In genomic region chr13:43481859-43482245, GRCm38 (mm10) we compare ENCODE assay signal across 8 mouse cellular contexts. TPM values are rescaled to one million over a fixed set of nuclear protein-coding genes. Genes with fewer than 3 reads are reported as not detected.
A peak's percentile ranks its signal among the peaks of the same experiment; 100 is the strongest.
DNase-seq lines count a peak whose midpoint lies in the region; ATAC-seq and TF ChIP-seq lines count a peak whose summit lies in the region.

No protein-coding gene starts in this region.

- WGBS in spleen, adult 2 months, result 51% methylated on average over 6 of the region's 6 CpGs
- WGBS in heart, embryonic 15.5 days, result 50% methylated on average over 6 of the region's 6 CpGs
- 44% methylated on average over 6 of the region's 6 CpGs for whole genome bisulfite sequencing in liver, embryonic 14.5 days (ENCODE audit: insufficient replicate concordance)
- 16% methylated on average over 6 of the region's 6 CpGs for WGBS in neural tube, embryonic 15.5 days

- H3K27me3 ChIP-seq in spleen, adult 2 months (ENCODE audit: control insufficient read depth, insufficient read depth, low read length), result no peaks in the 10 kb centered on the region
- H3K27me3 ChIP-seq in heart, embryonic 15.5 days, result no peaks in the 10 kb centered on the region
- H3K27me3 ChIP-seq in liver, embryonic 14.5 days (ENCODE audit: control insufficient read depth, insufficient read depth, low read length), result no peaks in the 10 kb centered on the region
- no peaks in the 10 kb centered on the region for H3K27me3 ChIP-seq in neural tube, embryonic 15.5 days (replicated peaks)

- TF ChIP-seq EP300 in liver, embryonic 14.5 days (IDR thresholded peaks at IDR 0.05; ENCODE audit: low read depth), result no peak

- no peaks in the 10 kb centered on the region for H3K36me3 ChIP-seq in spleen, adult 2 months (ENCODE audit: control insufficient read depth, insufficient read depth, low read length)
- no peaks in the 10 kb centered on the region for H3K36me3 ChIP-seq in heart, embryonic 15.5 days
- no peaks in the 10 kb centered on the region for H3K36me3 ChIP-seq in liver, embryonic 14.5 days (replicated peaks; ENCODE audit: control insufficient read depth, insufficient read depth, low read depth)
- no peaks in the 10 kb centered on the region for H3K36me3 ChIP-seq in neural tube, embryonic 15.5 days

- H3K27ac ChIP-seq in spleen, adult 2 months (ENCODE audit: insufficient read depth, low read length), result peak overlapping the region; percentile 100; the same call in 1 of the 2 replicates
- H3K27ac ChIP-seq in heart, embryonic 15.5 days, result peak overlapping the region; percentile 99
- H3K27ac ChIP-seq in liver, embryonic 14.5 days, result no peak overlapping the region
- H3K27ac ChIP-seq in neural tube, embryonic 15.5 days (replicated peaks), result peak overlapping the region; percentile 98

- no peak for TF ChIP-seq CTCF in spleen, adult 2 months (IDR thresholded peaks at IDR 0.05; ENCODE audit: extremely low read depth, insufficient read depth, insufficient read length, insufficient replicate concordance)
- no peak for TF ChIP-seq CTCF in liver, embryonic 14.5 days (IDR thresholded peaks at IDR 0.05; ENCODE audit: low read depth)

- DNase-seq in spleen, adult 2 months (ENCODE audit: low read depth in 1 of 2, low spot score in 2 of 2), result no peak
- DNase-seq in spleen, adult 12 weeks (ENCODE audit: low spot score), result no peak
- DNase-seq in liver, embryonic 14.5 days (ENCODE audit: low read depth in 3 of 3, low spot score in 3 of 3), result no peak
- no peak for DNase-seq in left cerebral cortex, adult 18-20 months (ENCODE audit: low spot score in 2 of 2)
- no peak for DNase-seq in spleen, postnatal 14 days (ENCODE audit: low spot score in 2 of 2)
- no peak for DNase-seq in cerebellum, adult 11 months

- H3K9ac ChIP-seq in heart, embryonic 15.5 days, result peak overlapping the region; percentile 97; the same call in 1 of the 2 replicates
- H3K9ac ChIP-seq in liver, embryonic 14.5 days (replicated peaks), result peak overlapping the region; percentile 97
- peak overlapping the region; percentile 98 for H3K9ac ChIP-seq in neural tube, embryonic 15.5 days (replicated peaks)

- no peak for ATAC-seq in heart, embryonic 15.5 days (replicated peaks; ENCODE audit: insufficient number of reproducible peaks, insufficient read depth, low FRiP score, low read depth)
- no peak for ATAC-seq in liver, embryonic 14.5 days (ENCODE audit: insufficient read depth)
- peak; percentile 9; the same call in 1 of the 2 replicates for ATAC-seq in neural tube, embryonic 15.5 days (ENCODE audit: low FRiP score)

- H3K4me2 ChIP-seq in heart, embryonic 15.5 days, result peak overlapping the region; percentile 74
- H3K4me2 ChIP-seq in liver, embryonic 14.5 days (ENCODE audit: low read depth), result peak overlapping the region; percentile 93
- H3K4me2 ChIP-seq in neural tube, embryonic 15.5 days, result peak overlapping the region; percentile 65

- peak overlapping the region; percentile 78 for H3K4me3 ChIP-seq in spleen, adult 2 months (ENCODE audit: extremely low read depth, insufficient read depth, insufficient read length)
- peak overlapping the region; percentile 99 for H3K4me3 ChIP-seq in heart, embryonic 15.5 days
- H3K4me3 ChIP-seq in liver, embryonic 14.5 days (ENCODE audit: insufficient read depth in 1 of 2, low read depth in 2 of 2, low read length in 2 of 2), result peak overlapping the region; percentile 73 to 93
- H3K4me3 ChIP-seq in neural tube, embryonic 15.5 days (replicated peaks), result peak overlapping the region; percentile 93

- H3K9me3 ChIP-seq in heart, embryonic 15.5 days (replicated peaks), result no peaks in the 10 kb centered on the region
- H3K9me3 ChIP-seq in liver, embryonic 14.5 days (ENCODE audit: control insufficient read depth, low read length), result no peaks in the 10 kb centered on the region
- no peaks in the 10 kb centered on the region for H3K9me3 ChIP-seq in neural tube, embryonic 15.5 days (replicated peaks)

- no peak for TF ChIP-seq POLR2A in spleen, adult 2 months (IDR thresholded peaks at IDR 0.05; ENCODE audit: low read depth, low read length)

- peaks cover 4% of the 10 kb centered on the region; the same call in 1 of the 2 replicates for H3K4me1 ChIP-seq in spleen, adult 2 months (ENCODE audit: control insufficient read depth, insufficient read depth, insufficient read length)
- peaks cover 22% of the 10 kb centered on the region for H3K4me1 ChIP-seq in heart, embryonic 15.5 days (replicated peaks)
- peaks cover 8 to 29% of the 10 kb centered on the region in 2 experiments for H3K4me1 ChIP-seq in liver, embryonic 14.5 days (replicated peaks; ENCODE audit: control insufficient read depth in 2 of 2, insufficient read depth in 2 of 2, low read length in 1 of 2)
- peaks cover 29% of the 10 kb centered on the region for H3K4me1 ChIP-seq in neural tube, embryonic 15.5 days

RNA-seq across cellular contexts. Expression of gene Ranbp9, which starts 0.8 kb away (rescaled TPM):
- polyA plus RNA-seq in spleen, adult 2 months (2012; rRNA removed), result 14.4 and 15.7 TPM in 2 replicates
- polyA plus RNA-seq in heart, embryonic 15.5 days (2015; fragmentation: Nextera tagmentation; extraction: Ambion mirVana), result 6.5 and 7.7 TPM in 2 replicates
- 5.5 and 7.2 TPM in 2 replicates for polyA plus RNA-seq in liver, embryonic 14.5 days (2012; rRNA removed)
- polyA plus RNA-seq in liver, embryonic 14.5 days (2014; fragmentation: Nextera tagmentation; extraction: Ambion mirVana), result 3.6 and 3.7 TPM in 2 replicates
- 10.3 and 12.9 TPM in 2 replicates for polyA plus RNA-seq in neural tube, embryonic 15.5 days (2015; fragmentation: Nextera tagmentation; extraction: Ambion mirVana)
- total RNA-seq in left cerebral cortex, adult 18-20 months (2021), result 100 to 1,000 TPM; 102 to 105 TPM
